Mouse (Mus musculus): ENCODE results near the gene C330007P06Rik. TPM values are rescaled to one million over a fixed set of nuclear protein-coding genes. Genes with fewer than 3 reads are reported as not detected.

The C330007P06Rik gene
- 38.9 and 41.4 TPM in 2 replicates for polyA plus RNA-seq (2014; fragmentation: Nextera tagmentation; extraction: Ambion mirVana)

DNA sequence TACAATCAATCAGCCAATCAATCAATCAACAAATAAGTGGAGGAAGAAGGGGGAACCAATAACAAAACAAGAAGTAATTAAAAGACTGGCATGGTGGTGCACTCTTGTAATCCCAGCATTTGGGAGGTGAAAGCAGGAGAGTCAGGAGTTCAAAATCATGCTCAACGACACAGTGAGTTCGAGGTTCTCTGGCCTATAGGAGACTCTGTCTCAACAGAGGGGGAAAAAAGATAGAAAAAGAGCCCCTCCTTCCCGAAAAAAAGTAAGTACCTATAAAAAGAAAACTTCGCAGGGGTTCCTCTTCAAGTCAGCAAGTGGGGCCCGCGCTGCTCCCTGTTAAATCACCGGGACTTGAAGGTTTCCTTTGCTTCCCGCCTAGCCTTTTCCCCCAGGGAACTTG lies at the start of gene C330007P06Rik, which contains the start of gene Ube2a:
C330007P06Rik (minus strand) TSS at position 347 of the 400 bp plus-strand sequence.
Ube2a (plus strand) TSS at position 136 of the 400 bp plus-strand sequence.
- 26% methylated on average over 8 of the region's 8 CpGs for WGBS
- no peaks in the 10 kb centered on the region for H3K27me3 ChIP-seq (ENCODE audit: control insufficient read depth, insufficient read depth, low read length)
- no peaks in the 10 kb centered on the region for H3K36me3 ChIP-seq (ENCODE audit: control insufficient read depth, insufficient read depth, low read length)
- ATAC-seq (ENCODE audit: low FRiP score) (peak; percentile 12; the same call in 1 of the 2 replicates), DNase-seq (ENCODE audit: low spot score) (no peak)
- no peaks in the 10 kb centered on the region for H3K9me3 ChIP-seq (ENCODE audit: control insufficient read depth, low read length)
- H3K4me2 ChIP-seq (replicated peaks; ENCODE audit: low read depth, low read length) = peak within 1 kb of the TSS; percentile 46
- peak within 1 kb of the TSS; percentile 65 for H3K4me3 ChIP-seq (ENCODE audit: low read depth, low read length)
- no peaks in the 10 kb centered on the region for H3K4me1 ChIP-seq (replicated peaks; ENCODE audit: control insufficient read depth, insufficient read depth, low read length)
- H3K9ac ChIP-seq (ENCODE audit: low read depth, low read length) = peak within 1 kb of the TSS; percentile 80
- H3K27ac ChIP-seq (ENCODE audit: low read depth, low read length) = peak within 1 kb of the TSS; percentile 51

GRCm38 (mm10) chrX:36921346-36921745 lies 47.4 kb upstream of the C330007P06Rik start:
- Histone ChIP-seq H3K4me1 (replicated peaks; ENCODE audit: control insufficient read depth, insufficient read depth, low read length) (no peaks in the 10 kb centered on the region), H3K9ac (ENCODE audit: low read depth, low read length) (no peak overlapping the region), H3K9me3 (ENCODE audit: control insufficient read depth, low read length) (no peaks in the 10 kb centered on the region), H3K4me2 (replicated peaks; ENCODE audit: low read depth, low read length) (no peak overlapping the region), H3K4me3 (ENCODE audit: low read depth, low read length) (no peak overlapping the region), H3K27ac (ENCODE audit: low read depth, low read length) (no peak overlapping the region), H3K27me3 (ENCODE audit: control insufficient read depth, insufficient read depth, low read length) (no peaks in the 10 kb centered on the region), H3K36me3 (ENCODE audit: control insufficient read depth, insufficient read depth, low read length) (no peaks in the 10 kb centered on the region)
- DNase-seq (ENCODE audit: low spot score) = no peak
- WGBS = 89% methylated on average over 4 of the region's 4 CpGs
- ATAC-seq (ENCODE audit: low FRiP score) = no peak

- Histone ChIP-seq H3K4me2 (replicated peaks; ENCODE audit: low read depth, low read length) (no peak overlapping the region), H3K36me3 (ENCODE audit: control insufficient read depth, insufficient read depth, low read length) (no peaks in the 10 kb centered on the region), H3K9ac (ENCODE audit: low read depth, low read length) (no peak overlapping the region), H3K4me1 (replicated peaks; ENCODE audit: control insufficient read depth, insufficient read depth, low read length) (no peaks in the 10 kb centered on the region), H3K27me3 (ENCODE audit: control insufficient read depth, insufficient read depth, low read length) (no peaks in the 10 kb centered on the region), H3K9me3 (ENCODE audit: control insufficient read depth, low read length) (no peaks in the 10 kb centered on the region), H3K4me3 (ENCODE audit: low read depth, low read length) (no peak overlapping the region), H3K27ac (ENCODE audit: low read depth, low read length) (no peak overlapping the region)
- DNase-seq (ENCODE audit: low spot score) = no peak
- no peak for ATAC-seq (ENCODE audit: low FRiP score)
- WGBS = 89% methylated on average over 1 of the region's 1 CpGs
Measured at GRCm38 (mm10) chrX:36917749-36918148, 43.8 kb upstream of the C330007P06Rik start.

- no peaks in the 10 kb centered on the region for H3K9me3 ChIP-seq (ENCODE audit: control insufficient read depth, low read length)
- ATAC-seq (ENCODE audit: low FRiP score) (no peak), DNase-seq (ENCODE audit: low spot score) (peak; percentile 53)
- H3K36me3 ChIP-seq (ENCODE audit: control insufficient read depth, insufficient read depth, low read length) = no peaks in the 10 kb centered on the region
- no peak overlapping the region for H3K9ac ChIP-seq (ENCODE audit: low read depth, low read length)
- no peak overlapping the region for H3K4me2 ChIP-seq (replicated peaks; ENCODE audit: low read depth, low read length)
- WGBS = 54% methylated on average over 12 of the region's 12 CpGs
- H3K27me3 ChIP-seq (ENCODE audit: control insufficient read depth, insufficient read depth, low read length) = no peaks in the 10 kb centered on the region
- H3K4me3 ChIP-seq (ENCODE audit: low read depth, low read length) = no peak overlapping the region
- H3K27ac ChIP-seq (ENCODE audit: low read depth, low read length) = no peak overlapping the region
- no peaks in the 10 kb centered on the region for H3K4me1 ChIP-seq (replicated peaks; ENCODE audit: control insufficient read depth, insufficient read depth, low read length)
Measured at GRCm38 (mm10) chrX:36911343-36911742, 37.4 kb upstream of the C330007P06Rik start.

DNA sequence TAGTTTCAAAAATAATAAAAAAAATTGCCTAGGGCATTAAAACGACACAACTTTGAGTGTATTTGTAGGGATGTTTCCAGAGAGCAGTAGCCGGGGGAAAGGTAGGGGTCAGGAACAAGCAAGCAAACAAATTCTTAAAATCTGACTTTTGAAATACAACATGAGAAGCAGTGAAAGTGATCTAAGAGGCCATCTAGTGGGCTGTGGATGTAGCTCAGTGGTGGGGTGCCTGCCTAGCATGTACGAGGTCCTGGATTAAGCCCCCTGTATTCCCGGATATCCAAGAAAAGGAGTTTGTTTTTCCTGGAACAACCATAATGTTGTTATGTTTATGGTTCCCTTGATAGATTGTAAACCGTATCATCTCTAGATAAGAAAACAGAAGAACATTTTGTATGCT lies 32.6 kb upstream of the C330007P06Rik start:
- Histone ChIP-seq H3K4me1 (replicated peaks; ENCODE audit: control insufficient read depth, insufficient read depth, low read length) (no peaks in the 10 kb centered on the region), H3K4me2 (replicated peaks; ENCODE audit: low read depth, low read length) (no peak overlapping the region), H3K27ac (ENCODE audit: low read depth, low read length) (no peak overlapping the region), H3K36me3 (ENCODE audit: control insufficient read depth, insufficient read depth, low read length) (no peaks in the 10 kb centered on the region), H3K9ac (ENCODE audit: low read depth, low read length) (no peak overlapping the region), H3K4me3 (ENCODE audit: low read depth, low read length) (no peak overlapping the region), H3K27me3 (ENCODE audit: control insufficient read depth, insufficient read depth, low read length) (no peaks in the 10 kb centered on the region), H3K9me3 (ENCODE audit: control insufficient read depth, low read length) (no peaks in the 10 kb centered on the region)
- ATAC-seq (ENCODE audit: low FRiP score) (no peak), DNase-seq (ENCODE audit: low spot score) (no peak)
- 35% methylated on average over 5 of the region's 5 CpGs for WGBS

GRCm38 (mm10) chrX:36903115-36903768 lies 29.3 kb upstream of the C330007P06Rik start:
- 11% methylated on average over 24 of the region's 32 CpGs for WGBS
- Histone ChIP-seq H3K36me3 (ENCODE audit: control insufficient read depth, insufficient read depth, low read length) (no peaks in the 10 kb centered on the region), H3K9ac (ENCODE audit: low read depth, low read length) (peak overlapping the region; percentile 68), H3K9me3 (ENCODE audit: control insufficient read depth, low read length) (no peaks in the 10 kb centered on the region), H3K27ac (ENCODE audit: low read depth, low read length) (peak overlapping the region; percentile 78), H3K4me2 (replicated peaks; ENCODE audit: low read depth, low read length) (peak overlapping the region; percentile 47), H3K4me1 (replicated peaks; ENCODE audit: control insufficient read depth, insufficient read depth, low read length) (no peaks in the 10 kb centered on the region), H3K27me3 (ENCODE audit: control insufficient read depth, insufficient read depth, low read length) (no peaks in the 10 kb centered on the region), H3K4me3 (ENCODE audit: low read depth, low read length) (peak overlapping the region; percentile 54)
- DNase-seq (ENCODE audit: low spot score) = peak; percentile 92
- ATAC-seq (ENCODE audit: low FRiP score) = peak; percentile 93

GRCm38 (mm10) chrX:36902321-36903114 lies 28.6 kb upstream of the C330007P06Rik start, which contains the start of gene Nkrf:
TSS of gene Nkrf (minus strand) at chrX:36902899.
- Histone ChIP-seq H3K4me1 (replicated peaks; ENCODE audit: control insufficient read depth, insufficient read depth, low read length) (no peaks in the 10 kb centered on the region), H3K9ac (ENCODE audit: low read depth, low read length) (peak within 1 kb of the TSS; percentile 68), H3K36me3 (ENCODE audit: control insufficient read depth, insufficient read depth, low read length) (no peaks in the 10 kb centered on the region), H3K9me3 (ENCODE audit: control insufficient read depth, low read length) (no peaks in the 10 kb centered on the region), H3K27me3 (ENCODE audit: control insufficient read depth, insufficient read depth, low read length) (no peaks in the 10 kb centered on the region), H3K27ac (ENCODE audit: low read depth, low read length) (peak within 1 kb of the TSS; percentile 78), H3K4me3 (ENCODE audit: low read depth, low read length) (peak within 1 kb of the TSS; percentile 54), H3K4me2 (replicated peaks; ENCODE audit: low read depth, low read length) (peak within 1 kb of the TSS; percentile 47)
- DNase-seq (ENCODE audit: low spot score) = peak; percentile 37
- 26% methylated on average over 28 of the region's 47 CpGs for WGBS
- peak; percentile 77 for ATAC-seq (ENCODE audit: low FRiP score)

- Histone ChIP-seq H3K9me3 (ENCODE audit: control insufficient read depth, low read length) (no peaks in the 10 kb centered on the region), H3K36me3 (ENCODE audit: control insufficient read depth, insufficient read depth, low read length) (no peaks in the 10 kb centered on the region), H3K27me3 (ENCODE audit: control insufficient read depth, insufficient read depth, low read length) (no peaks in the 10 kb centered on the region), H3K4me2 (replicated peaks; ENCODE audit: low read depth, low read length) (peak overlapping the region; percentile 47), H3K4me3 (ENCODE audit: low read depth, low read length) (peak overlapping the region; percentile 54), H3K9ac (ENCODE audit: low read depth, low read length) (peak overlapping the region; percentile 68), H3K27ac (ENCODE audit: low read depth, low read length) (0 out of 2 replicates have a peak overlapping the region, but pooled peaks have one; percentile 78), H3K4me1 (replicated peaks; ENCODE audit: control insufficient read depth, insufficient read depth, low read length) (no peaks in the 10 kb centered on the region)
- DNase-seq (ENCODE audit: low spot score) = no peak
- ATAC-seq (ENCODE audit: low FRiP score) = no peak
- WGBS = 47% methylated on average over 3 of the region's 3 CpGs
Measured at GRCm38 (mm10) chrX:36901655-36902054, 27.7 kb upstream of the C330007P06Rik start.

All from hindbrain, embryonic 11.5 days (tissue).